Mouse (Mus musculus) CD4-positive, CD25-positive, alpha-beta regulatory T cell, adult 4 months (primary cell): ENCODE measurements around the gene Pfdn2. TPM values are rescaled to one million over a fixed set of nuclear protein-coding genes. Genes with fewer than 3 reads are reported as not detected.

ENCODE experiments used
- ATAC-seq: one replicate; pipeline ENCODE4 v1.8.0; 2017
- polyA plus RNA-seq, 2 experiments: library from polyadenylated mRNA; unstranded; fragments of 100-300 nt; shearing (Covaris generic); gene quantifications; one replicate each; pipeline ENCODE4 v1.2.1; 2017

Gene Pfdn2
- polyA plus RNA-seq, 2 experiments from 2014 or later, result 69.6 to 75.8 TPM

DNA sequence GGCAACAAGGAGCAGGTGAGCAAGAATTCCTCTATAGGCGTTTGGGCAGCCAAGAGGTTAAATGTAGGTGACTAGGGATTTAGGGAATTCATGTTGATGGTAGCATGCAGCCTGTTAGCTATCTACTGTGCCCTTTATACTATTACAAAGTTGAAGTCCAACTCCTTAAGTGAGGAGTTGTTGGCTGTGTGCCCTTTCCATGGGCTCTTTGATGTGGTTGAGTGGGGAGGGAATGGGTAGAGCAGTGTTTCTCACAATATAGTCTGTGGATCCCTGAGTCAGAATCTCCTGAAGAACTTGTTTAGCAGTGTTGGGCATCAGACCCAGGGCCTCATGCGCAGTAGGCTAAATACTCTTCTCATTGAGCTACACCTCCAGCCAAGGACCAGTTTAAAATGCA lies 11.3 kb downstream of the Pfdn2 start:
- ATAC-seq, result no peak

DNA sequence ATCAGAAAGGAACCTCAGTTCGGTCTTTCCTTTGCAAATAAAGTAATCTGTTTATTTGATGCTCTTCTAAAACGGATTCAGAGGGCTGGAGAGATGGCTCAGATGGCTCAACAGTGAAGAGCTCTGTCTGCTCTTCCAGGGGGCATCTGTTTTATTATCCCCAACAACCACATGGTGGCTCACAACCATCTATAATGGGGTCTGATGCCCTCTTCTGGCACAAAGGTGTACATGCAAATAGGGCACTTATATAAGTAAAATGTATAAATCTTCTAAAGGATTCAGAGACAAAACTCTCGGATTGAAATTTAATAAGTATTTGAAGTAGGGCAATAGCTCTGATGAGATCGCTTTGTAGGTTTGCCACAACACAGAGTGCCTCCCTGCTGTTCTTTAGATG lies 13.0 kb downstream of the Pfdn2 start:
- peak; percentile 48 for ATAC-seq

DNA sequence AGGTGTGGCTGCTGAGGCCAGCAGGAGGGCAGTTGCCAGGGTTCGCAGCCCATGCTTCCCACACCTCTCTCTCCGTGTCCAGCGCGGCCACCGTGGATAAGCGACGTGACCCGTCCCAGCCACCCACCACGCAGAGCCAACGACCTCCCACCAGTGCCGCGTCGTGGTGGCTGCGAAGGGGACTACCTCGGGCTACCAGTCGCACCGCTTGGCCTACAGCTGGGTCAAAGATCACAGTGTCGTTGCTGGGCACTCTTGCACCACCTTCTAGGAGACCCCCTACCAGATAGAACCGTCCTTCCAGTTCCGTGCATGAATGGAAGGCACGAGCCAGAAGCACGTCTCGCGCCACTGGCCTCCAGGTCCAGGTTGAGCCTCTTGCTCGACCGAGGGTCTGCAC lies 14.8 kb downstream of the Pfdn2 start:
- ATAC-seq, result no peak

DNA sequence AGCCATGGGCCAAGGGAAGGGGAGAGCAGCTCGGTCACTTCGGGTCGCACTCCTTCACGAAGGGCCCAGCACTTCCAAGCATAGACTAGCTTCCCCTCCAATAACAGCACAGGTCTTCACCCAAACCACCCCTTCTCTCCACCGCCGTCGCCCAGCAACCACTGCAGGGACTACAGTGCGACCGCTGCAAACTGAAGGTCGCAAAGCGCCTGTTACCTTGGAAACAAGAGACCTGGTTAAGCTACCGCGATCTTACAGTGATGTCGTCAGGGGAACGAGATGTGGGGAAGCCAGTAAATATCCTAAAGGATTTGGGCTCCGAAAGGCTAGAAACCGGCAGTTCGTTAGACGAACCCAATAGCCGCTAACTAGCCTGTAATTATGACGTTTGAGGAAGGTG lies 15.2 kb downstream of the Pfdn2 start, which contains the start of gene Klhdc9:
Klhdc9 (minus strand) TSS at position 143 of the 400 bp plus-strand sequence.
- peak; percentile 83 for ATAC-seq

DNA sequence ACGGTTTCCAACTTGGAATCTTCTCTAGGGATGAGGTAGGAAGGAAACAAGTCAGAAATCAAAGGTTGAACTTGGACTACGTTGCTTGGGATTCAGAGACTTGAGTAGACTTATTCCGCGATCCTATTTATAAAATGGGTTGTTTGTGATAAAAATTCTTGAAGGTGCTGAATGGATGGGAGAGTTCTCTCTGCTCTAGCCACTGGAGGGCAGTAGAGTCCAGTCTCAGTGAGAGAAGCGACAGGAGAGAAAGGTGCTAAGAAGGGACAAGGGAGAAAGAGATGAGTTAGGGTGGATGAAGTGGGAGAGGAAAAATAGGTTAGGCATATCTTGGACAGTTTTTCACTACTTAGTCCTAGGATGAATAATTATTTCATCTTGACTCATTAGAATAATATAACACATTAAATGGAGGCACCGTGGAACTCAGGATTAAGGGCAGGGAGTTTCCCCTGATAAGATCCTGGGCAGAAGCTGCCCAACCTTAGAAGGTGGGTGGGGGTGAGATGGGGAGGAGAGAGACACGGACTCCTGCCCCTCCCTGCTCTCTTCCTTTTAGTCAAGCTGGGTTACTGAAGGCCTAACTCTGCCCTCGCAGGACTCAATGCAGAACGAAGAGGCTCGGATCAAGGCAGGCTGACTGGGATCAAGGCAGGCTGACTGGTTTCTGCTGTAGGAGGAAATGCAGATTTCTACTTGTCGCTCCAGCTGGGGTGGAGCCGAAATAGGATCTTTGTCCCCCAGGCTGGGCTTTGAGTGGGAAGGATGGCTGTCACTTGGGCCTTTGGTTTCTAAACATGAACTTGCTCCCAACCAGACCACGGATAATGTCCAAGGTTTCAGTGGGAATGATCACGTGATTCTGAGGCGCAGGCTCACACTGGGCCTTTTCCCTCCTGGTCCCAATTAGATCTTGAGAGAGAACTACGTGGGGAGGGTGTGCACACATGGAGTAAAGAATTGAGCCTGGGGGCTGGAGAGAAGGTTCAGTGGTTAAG lies 15.9 kb downstream of the Pfdn2 start:
- peak; percentile 73 for ATAC-seq

DNA sequence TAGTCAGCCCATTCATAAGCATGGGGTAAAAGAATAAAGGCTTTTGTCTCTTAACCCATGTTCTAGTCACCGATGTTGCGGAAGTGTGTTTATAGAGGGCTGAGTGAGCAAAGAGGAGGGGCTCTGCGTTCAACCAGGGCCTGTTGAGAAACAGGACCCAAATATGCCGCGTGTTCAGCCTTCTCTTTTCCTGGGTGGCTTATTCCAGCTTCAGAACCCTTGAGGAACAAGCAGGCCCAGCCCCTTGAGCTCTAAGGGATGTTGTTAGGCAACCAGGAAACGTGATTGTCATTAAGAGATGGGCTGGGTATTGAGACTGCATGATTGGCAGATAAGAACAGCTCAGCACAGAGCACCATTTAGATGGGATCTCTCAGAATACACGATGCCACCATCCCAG lies 20.5 kb downstream of the Pfdn2 start:
- no peak for ATAC-seq

DNA sequence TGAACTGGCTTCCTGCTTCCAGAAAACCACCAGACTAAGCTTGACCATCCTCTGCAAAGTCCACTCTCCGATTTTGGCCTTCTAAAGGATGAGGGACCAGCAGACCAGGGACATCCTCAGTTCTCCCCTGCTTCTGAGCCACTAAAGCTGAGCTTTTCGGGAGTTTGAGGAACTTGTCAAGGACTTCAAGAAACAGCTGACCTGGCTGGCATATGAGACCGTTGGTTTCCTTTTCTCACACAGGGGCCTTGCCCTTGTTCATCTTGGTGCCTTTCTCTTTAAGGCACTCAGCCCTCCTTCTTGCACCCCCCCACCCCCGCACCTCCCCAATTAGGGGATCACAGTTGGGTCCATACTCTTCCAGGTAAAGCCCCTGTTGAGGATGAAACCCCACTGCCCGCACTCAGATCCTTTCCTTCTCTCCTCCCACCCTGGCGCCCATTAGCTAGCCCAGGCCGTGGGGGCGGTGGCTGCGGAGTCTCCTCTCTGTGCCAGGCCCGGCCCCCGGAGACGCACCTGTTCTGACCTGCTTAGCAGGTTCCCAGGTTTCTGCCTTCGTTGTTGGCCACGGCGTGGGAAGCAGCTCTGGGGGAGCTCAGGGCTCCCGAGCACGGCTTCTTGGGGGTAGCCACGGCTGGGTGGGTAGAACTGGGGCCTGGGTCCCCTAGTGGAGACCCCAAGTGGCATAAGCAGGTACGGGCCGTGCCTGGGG lies 24.5 kb downstream of the Pfdn2 start, which contains the start of gene Nectin4:
Nectin4 (plus strand) TSS at position 255 of the 712 bp plus-strand sequence.
- no peak for ATAC-seq

DNA sequence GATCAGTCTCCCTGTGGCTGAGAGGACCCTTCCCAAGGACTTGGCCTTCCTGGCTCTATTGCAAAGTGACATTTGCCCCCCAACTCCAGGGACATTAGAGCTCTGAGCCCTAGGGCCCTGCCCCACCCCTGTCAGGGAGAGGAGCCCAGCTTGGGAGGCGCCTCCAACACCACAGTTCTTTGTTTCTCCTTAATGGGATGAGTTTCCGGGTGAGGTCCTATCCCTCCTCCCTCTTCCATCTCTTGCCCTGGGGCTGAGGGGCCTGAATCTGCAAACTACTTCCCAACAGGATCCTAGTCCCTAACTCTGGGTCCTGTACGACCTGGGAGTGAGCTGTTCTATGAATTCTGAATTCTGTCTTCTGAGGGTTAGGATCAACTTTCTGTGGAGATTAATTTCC lies 27.4 kb downstream of the Pfdn2 start:
- ATAC-seq, result no peak

DNA sequence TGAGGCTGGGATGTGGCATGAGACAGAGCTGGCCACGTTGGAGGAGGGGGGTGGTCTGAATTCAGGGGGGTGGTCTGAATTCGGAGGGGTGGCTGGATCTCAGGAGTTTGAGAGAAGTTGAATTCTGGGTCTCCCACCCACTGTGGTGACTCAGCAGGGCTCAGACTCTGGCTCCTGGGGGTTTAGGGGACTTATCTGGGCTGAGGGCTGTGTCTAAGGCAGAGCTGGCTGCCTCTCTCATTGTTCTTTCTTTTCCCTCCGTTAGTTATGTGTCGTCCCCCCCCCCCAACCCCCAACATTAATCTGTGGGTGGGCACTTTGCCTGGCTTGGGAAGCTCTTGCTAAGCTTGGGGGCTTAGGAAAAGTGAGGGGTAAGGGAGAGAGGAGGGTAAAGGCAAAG lies 28.5 kb downstream of the Pfdn2 start:
- no peak for ATAC-seq

DNA sequence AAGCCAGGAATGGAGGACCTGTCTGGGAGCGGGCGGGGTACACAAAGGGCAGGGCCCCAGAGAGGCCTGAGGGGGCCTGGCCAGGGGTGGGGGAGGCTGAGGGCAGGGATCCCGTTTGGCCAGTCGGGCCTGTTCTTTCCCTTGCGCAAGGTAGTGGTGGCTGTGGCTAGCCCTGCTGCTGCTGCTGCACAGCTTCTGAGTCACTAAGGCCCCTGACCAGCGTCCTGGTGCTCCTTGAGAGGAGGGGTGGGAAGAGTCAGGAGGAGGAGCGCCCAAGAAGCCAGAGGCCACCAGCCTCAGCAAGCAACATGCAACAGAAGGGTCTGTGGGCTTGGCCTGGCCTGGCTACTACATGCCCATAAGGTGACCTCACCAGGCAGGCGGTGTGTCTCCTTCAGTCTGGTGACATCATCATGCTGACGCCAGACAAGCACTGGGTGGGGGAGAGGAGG lies 30.2 kb downstream of the Pfdn2 start:
- no peak for ATAC-seq

DNA sequence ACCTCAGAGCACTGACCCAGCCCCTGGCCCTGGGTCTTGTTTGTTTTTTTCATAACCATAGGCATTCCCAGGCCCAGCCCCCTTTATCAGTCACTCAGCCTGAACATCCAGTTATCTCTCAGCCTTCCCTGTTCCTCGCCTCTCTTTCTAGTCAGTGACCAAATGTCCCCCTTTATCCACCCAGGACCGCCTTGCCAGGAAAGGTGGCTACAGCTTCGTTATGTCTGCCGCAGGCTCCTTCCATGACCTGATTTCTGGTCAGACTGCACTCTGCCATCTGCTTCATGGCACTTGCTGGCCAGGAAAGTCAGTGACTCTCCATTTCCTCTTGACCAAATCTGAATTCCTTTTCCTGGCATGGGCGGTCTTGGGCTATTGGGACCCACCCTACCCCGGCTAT lies 32.8 kb downstream of the Pfdn2 start:
- ATAC-seq, result no peak

DNA sequence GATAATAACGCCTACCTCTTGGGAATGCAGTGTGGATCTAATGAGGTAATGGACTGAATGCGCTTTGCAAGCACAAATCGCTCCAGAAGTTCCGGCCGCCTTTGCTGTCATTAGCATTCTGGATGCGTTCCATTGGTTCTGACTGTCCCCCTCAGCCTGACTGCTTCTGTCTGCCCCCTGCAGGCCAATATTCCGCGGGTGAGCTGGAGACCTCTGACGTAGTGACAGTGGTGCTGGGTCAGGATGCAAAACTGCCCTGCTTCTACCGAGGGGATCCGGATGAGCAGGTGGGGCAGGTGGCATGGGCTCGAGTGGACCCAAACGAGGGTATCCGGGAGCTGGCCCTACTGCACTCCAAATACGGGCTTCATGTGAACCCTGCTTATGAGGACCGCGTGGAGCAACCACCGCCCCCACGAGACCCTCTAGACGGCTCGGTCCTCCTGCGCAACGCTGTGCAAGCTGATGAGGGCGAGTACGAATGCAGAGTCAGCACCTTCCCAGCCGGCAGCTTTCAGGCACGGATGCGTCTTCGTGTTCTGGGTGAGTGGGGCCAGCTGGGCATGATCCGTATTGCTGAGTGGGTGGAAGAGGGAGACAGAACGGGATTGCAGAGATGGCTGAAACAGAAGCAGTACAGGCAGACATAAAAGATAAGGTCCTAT lies 34.6 kb downstream of the Pfdn2 start:
- ATAC-seq, result peak; percentile 99

DNA sequence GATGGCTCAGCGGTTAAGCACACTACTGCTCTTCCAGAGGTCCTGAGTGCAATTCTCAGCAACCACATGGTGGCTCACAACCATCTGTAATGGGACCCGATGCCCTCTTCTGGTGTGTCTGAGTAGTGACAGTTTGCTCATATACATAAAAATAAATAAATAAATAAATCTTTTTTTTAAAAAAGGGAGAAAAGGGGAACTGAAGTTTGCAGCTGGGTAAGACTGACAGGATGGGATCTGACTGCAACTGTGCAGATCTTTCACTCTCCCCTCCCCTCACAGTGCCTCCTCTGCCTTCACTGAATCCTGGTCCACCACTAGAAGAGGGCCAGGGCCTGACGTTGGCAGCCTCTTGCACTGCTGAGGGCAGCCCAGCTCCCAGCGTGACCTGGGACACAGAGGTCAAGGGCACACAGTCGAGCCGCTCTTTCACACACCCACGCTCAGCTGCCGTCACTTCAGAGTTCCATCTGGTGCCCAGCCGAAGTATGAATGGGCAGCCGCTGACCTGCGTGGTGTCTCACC lies 36.7 kb downstream of the Pfdn2 start:
- no peak for ATAC-seq

DNA sequence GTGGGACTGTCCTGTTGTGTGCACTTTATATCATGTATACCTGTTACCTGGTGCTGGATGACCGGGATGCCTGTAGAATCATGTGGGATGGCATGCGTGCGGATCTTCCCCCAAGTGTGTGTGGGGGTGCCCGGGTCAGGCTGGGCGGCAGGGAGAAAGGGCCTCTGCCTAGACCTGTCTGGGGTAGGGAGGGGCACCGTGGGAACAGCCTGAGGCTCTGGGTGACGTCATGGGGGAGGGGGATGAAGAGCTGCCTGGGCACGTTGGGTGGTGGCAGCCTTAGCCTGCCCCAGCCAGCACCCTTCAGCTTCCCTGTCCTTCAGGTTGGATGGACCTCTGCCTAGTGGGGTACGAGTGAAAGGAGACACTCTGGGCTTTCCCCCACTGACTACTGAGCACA lies 38.9 kb downstream of the Pfdn2 start:
- ATAC-seq, result no peak

DNA sequence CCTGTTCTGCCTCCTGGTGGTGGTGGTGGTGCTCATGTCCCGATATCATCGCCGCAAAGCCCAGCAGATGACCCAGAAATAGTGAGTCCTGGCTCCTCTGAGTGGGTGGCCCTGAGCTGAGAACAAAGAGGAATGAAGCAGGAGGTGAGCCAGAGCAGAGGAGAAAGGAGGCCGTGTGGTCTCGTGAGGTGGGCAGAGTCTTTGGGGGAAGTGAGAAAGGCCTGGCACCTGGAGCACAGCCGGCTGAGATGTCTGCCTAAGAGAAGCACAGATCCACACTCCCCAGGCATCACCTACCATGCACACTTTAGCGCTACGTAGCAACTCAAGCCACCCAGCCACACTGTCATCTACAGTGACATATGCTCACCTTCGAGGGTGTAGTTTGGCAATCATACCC lies 39.7 kb downstream of the Pfdn2 start:
- no peak for ATAC-seq

DNA sequence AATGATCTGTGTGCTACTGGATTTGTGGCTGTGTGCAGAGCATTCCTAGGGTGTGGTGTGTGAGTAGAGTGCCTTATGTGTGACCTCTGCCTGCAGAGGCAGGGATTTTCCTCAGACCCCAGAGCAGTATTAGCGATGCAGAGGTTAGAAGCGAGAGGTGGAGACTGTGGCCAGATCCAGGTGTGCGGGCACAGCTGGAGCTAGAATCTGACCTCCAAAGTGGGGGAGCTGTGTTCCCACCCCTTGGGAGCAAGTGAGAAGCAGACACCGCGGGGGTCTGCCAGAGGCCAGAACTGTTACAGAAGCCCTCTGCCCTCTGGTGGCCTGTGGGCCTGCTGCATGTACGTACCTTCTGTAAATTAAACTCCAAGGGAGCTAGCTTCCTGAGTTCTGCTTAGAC lies 41.6 kb downstream of the Pfdn2 start:
- no peak for ATAC-seq

DNA sequence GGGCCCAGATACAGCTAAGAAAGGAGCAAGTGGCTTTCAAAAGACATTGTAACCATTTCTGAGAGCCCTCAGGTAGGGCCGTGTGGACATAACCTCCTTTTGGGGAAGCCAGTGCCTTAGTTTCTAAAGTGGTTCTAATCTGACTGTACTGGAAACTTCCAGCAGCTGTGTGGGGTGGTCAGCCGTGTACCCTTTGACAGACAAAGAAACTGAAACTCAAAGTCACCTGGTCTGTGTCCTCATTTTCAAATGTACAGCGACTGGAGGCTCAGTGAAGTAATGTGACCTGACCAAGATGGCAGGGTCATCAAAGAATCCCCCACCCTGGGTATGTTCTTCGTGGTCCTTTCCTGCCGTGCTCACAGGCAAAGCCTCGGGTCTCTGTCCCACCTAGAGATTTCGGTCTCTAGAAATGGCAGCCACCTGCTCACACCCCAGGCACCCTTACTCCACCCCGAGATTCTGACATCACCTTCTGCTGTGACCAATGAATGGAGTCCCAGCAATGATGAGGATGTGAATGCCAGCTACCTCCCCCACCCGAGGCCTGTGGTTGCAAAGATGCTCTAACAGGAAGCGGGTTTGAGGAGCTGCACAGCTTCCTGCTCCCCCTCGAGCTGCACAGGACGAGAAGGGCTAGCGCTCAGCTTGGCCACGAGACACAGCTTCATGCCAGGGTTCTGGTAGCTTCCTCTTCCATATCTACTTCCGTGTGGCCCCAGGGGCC lies 43.1 kb downstream of the Pfdn2 start, which contains the start of gene Arhgap30:
Arhgap30 (plus strand) TSS at position 579 of the 727 bp plus-strand sequence.
- peak; percentile 86 for ATAC-seq

DNA sequence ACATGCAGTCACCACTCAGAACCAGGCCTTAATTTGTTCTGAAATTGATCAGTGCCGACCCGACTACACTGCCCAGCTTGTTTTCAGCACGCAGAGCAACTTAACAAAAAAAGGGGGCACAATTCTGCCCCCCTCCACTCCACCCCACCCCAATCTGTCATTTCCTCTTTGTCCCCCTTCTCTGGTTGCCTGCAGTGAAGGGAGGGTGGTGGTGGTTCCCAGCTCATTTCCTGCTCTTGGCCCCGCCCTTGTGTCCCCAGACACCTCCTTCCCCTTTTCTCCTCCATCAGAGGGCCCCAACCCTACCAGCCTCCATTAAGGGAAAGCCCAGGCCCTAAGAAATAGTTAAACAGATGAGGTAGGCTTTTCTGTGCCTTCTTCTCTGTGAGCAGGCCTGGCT lies 44.6 kb downstream of the Pfdn2 start:
- peak; percentile 74 for ATAC-seq

DNA sequence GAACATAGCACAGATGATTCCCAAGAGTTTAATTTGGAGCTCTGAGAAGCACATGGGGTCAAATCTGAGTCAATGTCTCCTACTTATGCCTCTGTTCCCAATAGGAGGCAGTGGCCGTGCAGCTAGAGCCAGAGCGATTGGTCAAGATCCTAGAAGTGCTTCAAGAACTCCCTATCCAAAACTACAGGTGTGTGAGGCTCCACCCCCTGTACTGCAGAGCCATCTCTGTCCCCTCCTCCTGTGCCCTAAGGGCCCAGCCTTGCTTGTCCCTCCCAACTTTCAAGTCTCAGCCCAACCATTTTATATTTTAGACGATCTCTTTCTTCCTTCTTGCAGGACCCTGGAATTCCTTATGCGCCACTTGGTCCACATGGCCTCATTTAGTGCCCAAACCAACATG lies 56.4 kb downstream of the Pfdn2 start:
- ATAC-seq, result no peak

DNA sequence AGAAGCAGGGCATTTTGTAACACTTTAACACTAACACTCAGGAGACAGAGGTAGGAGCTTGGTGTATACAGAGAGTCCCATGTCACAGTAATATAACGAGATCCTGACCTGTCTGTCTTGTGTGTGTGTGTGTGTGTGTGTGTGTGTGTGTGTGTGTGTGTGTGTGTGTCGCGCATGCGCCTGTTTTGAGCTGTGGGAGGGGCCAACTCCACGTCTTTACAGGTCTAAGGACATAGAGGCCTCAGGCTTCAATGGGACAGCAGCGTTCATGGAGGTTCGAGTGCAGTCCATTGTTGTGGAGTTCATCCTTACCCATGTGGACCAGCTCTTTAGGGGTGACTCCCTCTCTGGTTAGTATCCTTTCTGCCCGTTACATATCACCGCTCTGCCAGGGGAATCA lies 57.5 kb downstream of the Pfdn2 start:
- ATAC-seq, result no peak

DNA sequence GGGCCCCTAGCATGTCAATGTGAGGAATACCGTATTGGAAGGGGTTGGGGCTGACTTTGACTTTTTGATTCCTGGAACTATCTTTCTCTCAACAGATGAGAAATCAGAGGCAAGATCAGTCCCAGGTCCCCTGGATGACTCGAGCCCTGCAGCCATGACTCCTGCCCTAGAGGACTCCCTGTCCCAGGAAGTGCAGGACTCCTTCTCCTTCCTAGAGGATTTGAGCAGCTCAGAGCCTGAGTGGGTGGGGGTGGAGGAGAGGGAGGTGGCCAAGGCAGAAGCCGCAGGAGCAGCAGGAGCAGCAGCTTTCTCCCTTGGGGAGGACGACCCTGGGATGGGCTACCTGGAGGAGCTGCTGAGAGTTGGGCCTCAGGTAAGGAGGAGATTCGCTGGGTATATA lies 61.8 kb downstream of the Pfdn2 start:
- no peak for ATAC-seq
